Mouse (Mus musculus) cerebellum, adult 2 months (tissue): ENCODE measurements at regions not wholly inside any gene's neighbourhood (a gene's known extent, or its start where the extent isn't known, plus 50 kb on each side); places are given as distances from the start of the nearest gene placed in this dataset.

Experiments
- CTCF ChIP-seq: fragments of 200-500 bp; IDR thresholded peaks from 2 replicates; pipeline ENCODE4 v1.5.1; 2011; ENCODE audit warnings: low read depth, mild to moderate bottlenecking, control low read depth, low read length, moderate library complexity, borderline replicate concordance; ENCODE audit not compliant: insufficient read depth
- POLR2A ChIP-seq: fragments of 200-500 bp; IDR thresholded peaks from 2 replicates; pipeline ENCODE4 v1.6.1; 2011; ENCODE audit warnings: low read length, control low read depth, borderline replicate concordance; ENCODE audit not compliant: insufficient read depth

- no peak for TF ChIP-seq CTCF
- TF ChIP-seq POLR2A = no peak
Measured at GRCm38 (mm10) chr17:51370990-51371389, 191.8 kb upstream of the Tbc1d5 start.
